Mouse (Mus musculus): Measurements from ENCODE around the gene Elmo1.

Gene Elmo1

GRCm38 (mm10) chr13:20537487-20537886 lies 447.1 kb downstream of the Elmo1 start:
- no peak for DNase-seq (ENCODE audit: low spot score)

DNA sequence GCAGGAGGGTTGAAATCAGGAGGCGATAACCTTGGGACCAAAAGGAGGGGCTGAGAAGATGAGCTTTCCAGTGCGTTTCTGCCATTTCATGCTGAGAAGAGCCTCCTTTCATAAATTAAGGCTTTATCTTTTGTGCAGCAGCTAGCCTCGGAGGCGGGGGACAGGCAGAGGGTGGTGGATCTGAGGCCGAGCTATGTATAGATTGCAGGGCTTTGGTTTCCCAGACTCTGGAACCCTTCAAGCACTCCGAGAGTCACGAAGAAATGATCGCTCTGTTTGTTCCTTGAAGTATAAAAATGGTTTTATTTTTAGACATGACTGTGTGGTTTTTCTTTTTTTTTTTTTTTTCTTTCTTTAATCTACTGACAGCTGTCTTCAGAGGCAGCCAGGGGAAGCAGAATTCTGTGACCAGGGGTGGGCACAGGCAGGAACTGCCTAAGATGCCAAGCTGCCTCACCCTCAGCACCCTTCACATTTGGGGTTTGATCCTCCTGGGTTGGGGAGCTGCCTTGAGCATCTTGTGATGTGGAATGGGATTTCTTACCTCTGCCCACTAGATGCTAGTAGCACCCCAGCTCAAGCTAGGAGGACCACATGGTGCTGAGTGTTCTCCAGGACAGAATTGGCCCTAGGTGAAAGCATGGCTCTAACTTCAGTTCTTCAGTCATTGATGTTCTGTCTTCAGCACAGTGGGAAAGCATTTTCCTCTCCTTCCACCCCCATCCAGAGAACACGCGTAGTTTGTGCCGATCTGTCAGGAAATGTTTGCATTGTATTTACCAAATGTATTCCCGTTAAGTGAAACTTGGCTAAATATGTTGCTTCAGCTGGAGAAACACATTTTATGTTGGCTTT lies 448.0 kb downstream of the Elmo1 start:
- DNase-seq (ENCODE audit: low spot score) = no peak

DNA sequence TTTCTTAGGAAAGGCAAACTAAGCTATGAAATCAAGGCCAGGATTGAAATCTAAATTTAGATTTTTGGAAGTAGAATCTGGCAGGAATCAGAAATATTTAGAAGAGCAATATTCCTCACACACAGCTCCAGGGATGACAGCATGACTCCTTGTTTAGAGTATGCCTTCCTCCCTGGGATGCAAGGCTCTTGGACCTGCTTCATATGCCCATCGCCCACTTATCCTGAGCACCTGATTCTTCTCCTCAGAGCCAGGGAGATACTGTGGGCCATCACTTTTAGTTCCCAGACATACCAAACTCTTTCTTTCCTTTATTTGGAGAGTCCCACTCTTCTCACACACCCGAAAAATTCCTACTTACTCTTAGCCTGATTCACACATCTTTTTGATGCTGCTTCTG lies 449.2 kb downstream of the Elmo1 start:
- no peak for DNase-seq (ENCODE audit: low spot score)

- no peak for DNase-seq (ENCODE audit: low spot score)
Measured at GRCm38 (mm10) chr13:20546568-20547204, 456.3 kb downstream of the Elmo1 start.

DNA sequence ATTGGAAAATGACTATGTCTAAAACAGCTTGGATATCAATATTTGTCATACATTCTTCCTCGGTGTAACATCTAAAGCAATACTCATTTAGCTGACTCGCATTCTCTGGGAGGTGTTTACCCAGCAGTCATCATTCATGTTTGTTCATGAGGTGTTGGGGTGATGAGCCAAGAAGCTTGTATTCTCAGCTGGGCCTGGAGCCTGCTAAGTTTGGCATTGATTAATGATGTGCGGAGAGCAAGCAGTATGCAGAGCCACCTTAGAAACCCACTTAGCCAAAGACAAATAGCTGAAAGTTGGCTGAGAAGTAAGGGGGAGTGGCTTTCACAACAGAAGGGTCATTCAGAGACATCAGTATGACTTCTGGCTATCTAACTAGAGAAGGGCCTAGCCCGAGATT lies 459.6 kb downstream of the Elmo1 start:
- no peak for DNase-seq (ENCODE audit: low spot score)

DNA sequence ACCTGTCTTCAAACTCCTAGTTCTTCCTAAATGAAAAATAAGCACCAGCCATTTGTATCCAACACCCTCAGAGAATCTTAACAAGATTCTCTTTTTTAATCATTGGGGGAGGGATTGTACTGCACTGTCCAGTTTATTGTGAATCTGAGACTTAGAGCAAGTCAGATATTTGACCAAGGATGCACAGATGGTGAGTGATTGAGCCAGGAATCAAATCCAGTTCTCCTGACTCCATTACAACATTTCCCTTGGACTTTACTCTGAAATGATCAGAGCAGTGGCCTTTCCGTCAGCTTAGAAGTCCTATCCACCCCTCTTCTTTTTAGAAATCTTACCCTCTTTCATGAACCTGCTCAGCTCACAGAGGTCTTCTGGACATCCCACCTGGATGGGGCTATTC lies 461.2 kb downstream of the Elmo1 start:
- DNase-seq (ENCODE audit: low spot score) = no peak

DNA sequence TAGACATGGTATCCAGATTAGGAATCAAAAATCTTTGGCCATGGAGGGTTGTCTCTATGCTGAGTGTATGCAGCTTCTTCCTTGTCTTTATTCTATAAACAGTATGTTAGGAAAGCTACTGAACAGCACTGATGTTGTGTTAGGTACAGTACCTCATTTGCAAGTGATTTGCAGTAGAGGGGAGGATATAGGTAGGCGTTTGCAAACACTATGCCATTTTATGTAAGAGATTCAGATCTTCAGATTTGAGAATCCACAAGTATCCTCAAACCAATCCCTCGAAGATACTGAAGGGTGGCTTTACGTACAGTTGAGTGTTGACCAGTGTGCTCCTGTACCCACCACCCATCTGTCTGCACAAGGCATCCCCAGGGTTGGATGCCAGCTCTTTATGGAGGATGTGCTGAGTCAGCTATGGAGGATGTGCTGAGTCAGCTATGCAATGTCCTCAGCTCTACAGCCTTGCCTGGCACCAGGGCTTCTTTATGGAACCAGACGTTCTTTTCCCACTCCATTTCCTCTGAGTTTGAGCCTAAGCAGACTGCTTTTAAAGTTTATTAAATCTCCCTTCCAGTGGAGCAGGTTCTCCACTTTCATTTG lies 465.6 kb downstream of the Elmo1 start:
- DNase-seq (ENCODE audit: low spot score) = no peak

GRCm38 (mm10) chr13:20556739-20557138 lies 466.3 kb downstream of the Elmo1 start:
- no peak for DNase-seq (ENCODE audit: low spot score)

DNA sequence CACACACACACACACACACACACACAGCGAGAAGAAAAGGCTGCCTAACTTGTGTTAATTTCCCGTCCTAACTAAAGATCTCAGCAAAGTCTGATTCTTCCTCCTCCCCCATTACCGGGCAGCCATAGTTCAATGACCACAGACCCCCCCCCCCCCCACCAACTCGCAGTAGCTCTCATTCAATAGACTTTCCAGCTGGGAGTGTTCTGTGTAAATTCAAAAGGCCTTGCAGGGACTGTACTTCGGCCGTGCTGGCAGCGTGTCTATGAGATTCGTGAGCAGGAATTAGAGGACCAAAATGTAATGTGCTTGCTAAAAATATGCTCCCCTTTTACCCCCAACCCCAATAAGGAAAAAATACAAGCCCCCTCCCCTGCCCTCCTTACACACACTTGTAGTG lies 466.8 kb downstream of the Elmo1 start:
- no peak for DNase-seq (ENCODE audit: low spot score)

GRCm38 (mm10) chr13:20558376-20558775 lies 468.0 kb downstream of the Elmo1 start:
- no peak for DNase-seq (ENCODE audit: low spot score)

DNA sequence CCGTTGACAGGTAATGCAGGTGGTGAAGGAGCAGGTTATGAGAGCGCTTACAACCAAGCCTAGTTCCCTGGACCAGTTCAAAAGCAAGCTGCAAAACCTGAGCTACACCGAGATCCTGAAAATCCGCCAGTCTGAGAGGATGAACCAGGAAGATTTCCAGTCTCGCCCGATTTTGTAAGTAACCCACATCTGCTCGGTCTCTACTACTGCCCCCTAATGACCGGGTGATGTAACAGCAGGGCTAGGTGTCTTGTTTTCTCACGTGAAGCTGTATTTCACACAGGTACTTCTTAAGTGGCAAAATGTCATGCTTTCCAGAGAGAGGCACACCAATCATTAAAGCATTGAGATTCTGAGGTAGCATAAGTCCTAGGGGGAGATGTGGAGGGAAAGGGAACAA lies 474.0 kb downstream of the Elmo1 start:
- no peak for DNase-seq (ENCODE audit: low spot score)

DNA sequence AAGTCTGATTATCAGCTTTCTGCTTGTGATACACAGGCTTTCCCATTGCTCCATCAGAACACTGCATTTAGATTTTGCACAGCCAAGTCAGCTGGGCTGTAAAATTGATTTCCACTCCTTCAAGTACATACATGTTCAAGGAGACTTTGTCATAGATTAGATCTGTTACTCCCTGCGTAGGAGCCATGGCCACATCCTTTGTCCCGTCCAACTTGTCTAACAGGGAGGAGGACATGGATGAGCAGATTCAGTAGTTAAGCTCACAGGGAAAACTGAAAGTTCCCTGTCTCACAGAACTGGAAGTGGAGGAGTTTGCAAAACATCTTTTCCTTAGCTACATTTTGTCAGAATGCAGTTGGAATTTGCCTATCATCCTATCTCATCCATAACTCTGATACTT lies 484.8 kb downstream of the Elmo1 start:
- no peak for DNase-seq (ENCODE audit: low spot score)

GRCm38 (mm10) chr13:20585868-20586267 lies 495.5 kb downstream of the Elmo1 start:
- no peak for DNase-seq (ENCODE audit: low spot score)

DNA sequence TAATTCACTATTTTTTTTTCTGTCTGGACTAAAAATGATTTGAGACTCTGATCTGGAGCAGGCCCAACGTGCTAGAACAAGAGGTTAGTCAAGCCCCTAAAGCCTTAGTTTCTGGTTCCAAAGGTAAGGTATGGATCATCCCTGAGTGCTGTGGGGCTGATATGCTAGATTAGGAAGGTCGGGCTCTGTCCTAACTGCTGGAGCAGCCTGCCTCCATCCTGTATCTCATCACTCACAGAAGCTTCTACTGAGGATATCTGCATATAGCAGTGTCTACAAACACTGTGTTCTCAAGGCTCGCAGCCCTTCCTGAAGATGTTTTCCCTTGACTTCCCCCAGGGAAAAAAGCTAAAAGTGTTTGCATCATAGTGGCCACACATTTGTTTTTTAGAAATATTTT lies 496.1 kb downstream of the Elmo1 start:
- no peak for DNase-seq (ENCODE audit: low spot score)

DNA sequence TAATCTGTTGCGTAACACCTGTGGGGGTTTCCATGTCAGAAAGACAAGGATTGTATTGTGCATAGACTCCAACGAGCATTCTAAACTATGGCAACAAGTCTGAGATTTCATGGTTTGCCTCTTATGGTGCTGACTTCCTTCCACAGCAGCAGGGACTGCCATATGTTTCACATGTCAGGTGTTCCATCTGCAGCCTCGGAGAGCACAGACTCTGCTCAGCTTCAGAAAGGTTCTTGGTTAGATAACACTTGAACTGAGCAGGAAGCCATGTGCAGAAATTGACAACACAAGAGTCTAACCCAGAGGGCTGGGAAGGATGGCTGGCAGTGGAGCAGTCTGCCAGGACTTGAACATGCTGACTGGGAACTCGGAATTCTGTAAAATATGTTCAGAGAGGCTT lies 500.6 kb downstream of the Elmo1 start:
- no peak for DNase-seq (ENCODE audit: low spot score)

DNA sequence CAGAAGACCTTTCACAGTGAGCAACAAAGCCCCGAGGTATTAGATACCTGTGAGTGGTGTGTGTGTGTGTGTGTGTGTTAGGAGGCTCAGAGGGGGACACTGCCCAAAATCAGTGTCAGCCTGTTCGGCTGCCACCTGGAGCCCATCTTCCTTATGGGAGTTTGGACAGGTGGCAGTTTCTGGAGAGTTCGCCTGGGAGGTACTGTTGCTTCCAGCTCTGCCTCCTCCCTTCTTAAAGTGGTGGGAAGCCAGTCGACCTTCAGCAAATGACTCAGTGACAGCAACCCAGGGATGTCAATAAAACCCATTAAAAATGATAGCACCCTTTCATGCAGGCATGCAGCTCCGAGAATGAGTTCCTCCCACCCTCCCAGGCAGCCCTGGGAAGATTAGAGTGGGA lies 506.9 kb downstream of the Elmo1 start:
- no peak for DNase-seq (ENCODE audit: low spot score)

DNA sequence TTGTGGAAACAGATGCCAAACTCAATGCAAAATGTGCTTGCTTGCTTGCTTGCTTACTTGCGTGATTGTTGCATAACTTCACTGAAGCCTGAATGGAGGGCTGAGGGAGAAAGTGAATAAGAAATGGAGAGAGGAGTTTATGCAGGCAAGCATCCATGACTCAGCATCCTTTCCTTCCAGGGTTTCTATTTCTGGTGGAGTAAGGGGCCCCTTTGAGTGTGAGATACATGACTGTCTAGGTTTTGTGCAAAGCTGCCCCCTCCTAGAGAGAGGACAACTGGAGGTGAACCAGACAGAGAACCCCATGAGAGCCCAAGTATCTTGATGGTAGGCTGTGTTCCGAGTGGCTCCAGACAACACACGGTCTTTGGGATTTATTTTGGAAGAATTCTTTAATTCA lies 508.2 kb downstream of the Elmo1 start:
- DNase-seq (ENCODE audit: low spot score) = no peak

- DNase-seq (ENCODE audit: low spot score) = no peak
Measured at GRCm38 (mm10) chr13:20600246-20600645, 509.9 kb downstream of the Elmo1 start.

DNA sequence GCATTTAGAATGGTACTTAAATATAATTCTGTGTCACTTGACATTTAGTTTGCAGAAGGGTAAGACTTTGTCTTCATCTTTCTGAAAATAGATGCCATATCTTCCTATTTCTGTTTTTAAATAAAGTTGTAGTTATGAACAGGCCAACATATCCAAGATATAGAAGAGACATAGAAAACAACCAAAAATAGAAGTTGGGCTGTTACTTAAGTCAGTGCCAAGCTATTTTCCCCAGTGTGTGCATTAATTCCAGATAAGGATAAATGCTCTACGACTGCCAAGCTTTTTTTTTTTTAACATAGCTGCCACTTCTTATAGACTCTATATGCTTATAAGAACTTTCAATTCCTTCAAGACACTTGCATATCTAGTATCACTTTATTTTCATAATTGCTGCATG lies 511.0 kb downstream of the Elmo1 start:
- no peak for DNase-seq (ENCODE audit: low spot score)

DNA sequence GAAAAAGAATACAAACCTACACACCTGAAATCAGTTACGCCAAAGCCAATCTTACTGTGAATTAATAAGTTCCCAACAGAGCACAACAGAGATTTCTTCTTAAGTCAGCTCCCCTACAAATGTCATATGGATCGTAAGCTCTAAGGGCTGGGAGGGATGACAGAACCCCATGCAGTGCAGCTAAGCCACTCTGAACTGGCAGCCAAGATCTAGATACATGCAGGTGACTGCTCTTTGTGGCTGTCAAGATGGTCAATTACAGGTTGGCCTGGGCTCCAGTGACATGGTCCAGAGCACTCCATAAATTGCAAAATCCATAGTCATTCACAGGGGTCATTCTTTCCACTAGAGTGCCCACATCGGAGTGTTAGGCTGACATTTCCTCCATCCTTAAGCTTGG lies 516.5 kb downstream of the Elmo1 start:
- no peak for DNase-seq (ENCODE audit: low spot score)

GRCm38 (mm10) chr13:20609003-20609688 lies 518.8 kb downstream of the Elmo1 start:
- DNase-seq (ENCODE audit: low spot score) = no peak

DNA sequence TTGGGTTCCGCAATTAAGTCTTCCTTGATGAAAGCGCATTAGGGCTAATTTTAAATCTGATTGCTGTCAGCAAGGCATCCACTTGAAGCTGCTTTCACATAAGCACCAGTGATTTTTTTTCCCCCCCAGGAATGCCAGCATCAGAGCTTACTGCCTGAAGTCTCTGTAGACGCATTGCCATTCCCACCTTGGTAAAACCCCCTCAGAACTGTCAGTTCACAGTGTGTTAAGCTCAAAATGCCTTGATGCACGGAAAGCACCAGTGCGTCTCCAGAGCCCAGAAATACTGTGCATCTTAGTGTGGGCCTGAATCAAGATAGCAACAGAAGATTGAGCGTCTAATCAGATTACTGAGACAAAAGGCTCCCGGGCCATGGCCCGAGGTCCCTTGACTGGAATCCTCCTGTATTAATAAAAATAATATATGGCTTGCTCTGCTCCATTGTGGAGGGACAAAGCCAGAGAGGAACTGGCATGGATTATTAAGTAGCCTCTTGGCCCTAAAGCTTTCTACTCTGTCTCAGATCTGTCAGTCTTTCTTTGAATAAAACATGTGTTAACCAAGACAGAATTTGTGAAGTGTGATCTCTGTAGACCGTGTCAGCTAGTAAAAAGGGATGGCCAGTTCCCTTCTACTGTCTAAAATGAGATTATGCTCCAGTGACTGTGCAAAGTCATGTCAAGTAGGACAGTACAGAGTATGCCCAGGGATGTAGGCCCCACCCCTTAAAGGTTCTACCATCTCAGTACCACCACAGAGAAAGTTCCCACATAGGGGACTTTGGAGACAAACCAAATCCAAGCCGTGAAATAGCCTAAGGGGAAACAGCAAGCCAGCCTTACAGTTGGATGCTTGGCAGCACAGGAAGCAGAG lies 525.4 kb downstream of the Elmo1 start:
- DNase-seq (ENCODE audit: low spot score) = no peak
